Mouse (Mus musculus): ENCODE results near the gene Dnajc11. TPM values are rescaled to one million over a fixed set of nuclear protein-coding genes. Genes with fewer than 3 reads are reported as not detected.
A peak's percentile ranks its signal among the peaks of the same experiment; 100 is the strongest.

Dnajc11 gene
- total and polyA plus RNA-seq, 2 experiments from 2014 or later, result 75.9 to 88.5 TPM

DNA sequence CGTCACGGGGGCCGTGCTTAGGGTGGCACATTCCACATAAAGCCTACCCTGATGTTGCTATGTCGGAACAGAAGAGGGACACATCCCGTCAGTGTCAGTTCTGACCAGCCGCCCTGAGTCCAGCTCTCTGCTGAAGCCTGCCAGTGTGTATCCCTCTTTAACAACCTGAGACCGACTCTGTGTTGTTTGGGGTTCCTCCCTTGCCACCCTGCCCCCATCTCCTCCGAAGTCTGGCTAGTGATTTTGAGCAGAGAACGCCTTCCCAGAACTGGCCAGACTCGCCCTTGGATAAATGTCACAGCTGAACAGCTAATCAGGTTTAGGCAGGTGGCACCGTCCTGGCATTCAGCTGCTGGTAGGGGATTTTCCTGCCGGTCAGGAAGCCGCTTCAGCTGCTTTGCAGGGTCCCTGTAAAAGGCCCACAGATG is 77.2 kb downstream of the Dnajc11 start:
- Histone ChIP-seq H3K9ac (replicated peaks; ENCODE audit: low read length, poor library complexity, severe bottlenecking) (peak overlapping the region; percentile 64; the same call in 1 of the 2 replicates), H3K36me3 (ENCODE audit: insufficient read depth, low read length) (peaks cover 11% of the 10 kb centered on the region), H3K4me3 (ENCODE audit: low read depth, low read length) (peak overlapping the region; percentile 58), H3K27me3 (ENCODE audit: insufficient read depth, low read length) (peaks cover 21% of the 10 kb centered on the region), H3K27ac (ENCODE audit: low read depth, low read length) (no peak overlapping the region), H3K4me2 (ENCODE audit: low read depth, low read length, poor library complexity, severe bottlenecking) (peak overlapping the region; percentile 99), H3K4me1 (ENCODE audit: insufficient read depth, low read length) (peaks cover 11% of the 10 kb centered on the region; the same call in 1 of the 2 replicates), H3K9me3 (ENCODE audit: low read length) (no peaks in the 10 kb centered on the region)
- ATAC-seq (ENCODE audit: low FRiP score), result no peak
- TF ChIP-seq CTCF (IDR thresholded peaks at IDR 0.05), result no peak
- no peak for DNase-seq (ENCODE audit: low spot score)
- WGBS, result 8% methylated on average over 13 of the region's 13 CpGs

DNA sequence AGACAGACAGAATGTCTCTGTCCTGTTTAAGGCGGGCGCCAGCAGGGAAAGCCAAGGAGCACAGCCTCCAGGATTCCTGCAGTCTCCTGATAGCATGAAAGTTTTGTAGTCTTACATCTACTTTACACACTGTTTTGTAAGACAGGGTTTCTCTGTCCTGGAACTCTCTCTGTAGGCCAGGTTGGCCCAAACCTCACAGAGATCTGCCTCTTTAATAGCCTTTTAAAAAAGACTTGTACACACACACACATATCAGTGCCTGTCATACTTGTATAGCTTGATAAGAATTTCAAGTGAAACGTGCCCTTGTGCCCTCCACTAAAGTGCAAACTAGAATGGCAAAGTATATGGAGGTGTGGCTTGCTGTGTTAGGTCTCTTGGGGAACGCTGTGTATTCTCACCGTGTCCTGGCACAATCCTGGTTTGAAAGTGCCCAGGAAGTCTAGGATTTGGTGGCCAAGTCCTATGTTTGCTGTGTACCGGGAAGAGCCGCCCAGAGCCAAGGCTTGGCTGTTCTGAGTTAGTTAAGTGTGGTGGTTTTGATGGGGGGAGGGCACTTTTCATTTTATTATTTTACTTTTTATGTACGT is 77.8 kb downstream of the Dnajc11 start:
- TF ChIP-seq CTCF (IDR thresholded peaks at IDR 0.05), result no peak
- ATAC-seq (ENCODE audit: low FRiP score), result no peak
- WGBS, result 73% methylated on average over 8 of the region's 8 CpGs
- Histone ChIP-seq H3K27me3 (ENCODE audit: insufficient read depth, low read length) (peaks cover 19% of the 10 kb centered on the region), H3K9ac (replicated peaks; ENCODE audit: low read length, poor library complexity, severe bottlenecking) (no peak overlapping the region; the same call in 1 of the 2 replicates), H3K27ac (ENCODE audit: low read depth, low read length) (no peak overlapping the region), H3K36me3 (ENCODE audit: insufficient read depth, low read length) (peaks cover 16% of the 10 kb centered on the region), H3K4me3 (ENCODE audit: low read depth, low read length) (peak overlapping the region; percentile 58; the same call in 1 of the 2 replicates), H3K9me3 (ENCODE audit: low read length) (no peaks in the 10 kb centered on the region), H3K4me2 (ENCODE audit: low read depth, low read length, poor library complexity, severe bottlenecking) (peak overlapping the region; percentile 99), H3K4me1 (ENCODE audit: insufficient read depth, low read length) (peaks cover 11% of the 10 kb centered on the region; the same call in 1 of the 2 replicates)
- DNase-seq (ENCODE audit: low spot score), result no peak

DNA sequence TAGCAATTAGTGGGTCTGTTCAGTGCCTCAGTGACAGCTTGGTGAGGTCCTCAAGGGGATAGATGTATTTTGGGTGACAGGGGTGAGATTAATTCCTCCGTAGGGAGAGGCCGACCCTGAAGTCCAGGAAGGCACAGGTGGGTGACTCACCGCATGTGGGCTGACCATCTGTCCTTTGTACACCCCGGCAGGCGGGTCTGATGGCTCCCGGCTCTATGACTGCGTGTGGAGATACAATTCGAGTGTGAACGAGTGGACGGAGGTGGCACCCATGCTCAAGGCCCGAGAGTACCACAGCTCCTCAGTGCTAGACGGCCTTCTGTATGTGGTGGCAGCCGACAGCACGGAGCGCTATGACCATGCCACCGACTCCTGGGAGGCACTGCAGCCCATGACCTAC is 78.6 kb downstream of the Dnajc11 start:
- Histone ChIP-seq H3K36me3 (ENCODE audit: insufficient read depth, low read length) (peaks cover 17% of the 10 kb centered on the region), H3K9ac (replicated peaks; ENCODE audit: low read length, poor library complexity, severe bottlenecking) (no peak overlapping the region), H3K27ac (ENCODE audit: low read depth, low read length) (no peak overlapping the region), H3K9me3 (ENCODE audit: low read length) (no peaks in the 10 kb centered on the region), H3K27me3 (ENCODE audit: insufficient read depth, low read length) (peaks cover 11% of the 10 kb centered on the region), H3K4me2 (ENCODE audit: low read depth, low read length, poor library complexity, severe bottlenecking) (no peak overlapping the region), H3K4me1 (ENCODE audit: insufficient read depth, low read length) (peaks cover 11% of the 10 kb centered on the region; the same call in 1 of the 2 replicates), H3K4me3 (ENCODE audit: low read depth, low read length) (no peak overlapping the region)
- no peak for TF ChIP-seq CTCF (IDR thresholded peaks at IDR 0.05)
- ATAC-seq (ENCODE audit: low FRiP score), result no peak
- DNase-seq (ENCODE audit: low spot score), result no peak
- WGBS, result 92% methylated on average over 16 of the region's 16 CpGs

DNA sequence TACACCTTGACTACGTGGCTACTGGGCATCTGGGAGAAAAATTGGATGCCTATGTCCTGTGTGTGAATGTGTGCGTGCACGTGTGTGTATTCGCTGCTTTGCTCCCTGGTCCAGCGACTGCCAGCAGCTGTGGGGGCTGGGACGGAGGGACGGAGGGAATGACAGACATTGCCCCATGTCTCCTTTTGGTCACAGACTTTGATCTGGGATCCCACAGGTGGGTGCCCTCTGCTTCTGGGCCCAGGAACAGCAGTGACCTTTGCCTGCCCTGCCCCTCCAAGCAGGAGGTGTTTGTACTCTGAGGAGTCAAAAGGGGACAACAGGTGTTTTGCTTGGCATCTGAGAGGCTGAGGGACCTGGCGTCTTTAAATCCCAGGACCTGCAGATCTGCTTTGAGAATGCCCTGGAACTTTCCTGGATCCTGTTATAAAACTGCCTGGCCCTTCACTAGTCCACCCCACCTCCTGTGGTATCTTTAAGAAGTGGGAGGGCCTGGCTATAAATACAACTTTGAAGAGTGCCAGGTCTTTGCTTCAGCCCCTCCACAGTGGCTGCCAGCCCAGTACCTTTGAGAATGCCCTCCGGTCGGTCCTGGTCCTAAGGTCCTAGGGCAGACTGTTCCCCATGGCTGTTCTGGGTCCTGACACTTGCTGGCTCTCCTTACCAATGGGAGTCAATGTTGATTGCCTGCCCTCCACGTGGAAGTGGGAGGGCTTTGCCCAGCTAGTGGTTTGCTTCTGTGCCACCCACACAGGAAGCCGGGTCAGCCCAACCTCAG is 79.7 kb downstream of the Dnajc11 start:
- 89% methylated on average over 12 of the region's 12 CpGs for WGBS
- H3K4me3 ChIP-seq (ENCODE audit: low read depth, low read length), result no peak overlapping the region
- H3K4me1 ChIP-seq (ENCODE audit: insufficient read depth, low read length), result peaks cover 6% of the 10 kb centered on the region; the same call in 1 of the 2 replicates
- H3K4me2 ChIP-seq (ENCODE audit: low read depth, low read length, poor library complexity, severe bottlenecking), result no peak overlapping the region
- no peak overlapping the region for H3K27ac ChIP-seq (ENCODE audit: low read depth, low read length)
- peaks cover 23% of the 10 kb centered on the region for H3K36me3 ChIP-seq (ENCODE audit: insufficient read depth, low read length)
- no peak for DNase-seq (ENCODE audit: low spot score)
- H3K9ac ChIP-seq (replicated peaks; ENCODE audit: low read length, poor library complexity, severe bottlenecking), result no peak overlapping the region
- peaks cover 4% of the 10 kb centered on the region; the same call in 1 of the 2 replicates for H3K27me3 ChIP-seq (ENCODE audit: insufficient read depth, low read length)
- no peaks in the 10 kb centered on the region for H3K9me3 ChIP-seq (ENCODE audit: low read length)
- TF ChIP-seq CTCF (IDR thresholded peaks at IDR 0.05), result no peak
- no peak for ATAC-seq (ENCODE audit: low FRiP score)

DNA sequence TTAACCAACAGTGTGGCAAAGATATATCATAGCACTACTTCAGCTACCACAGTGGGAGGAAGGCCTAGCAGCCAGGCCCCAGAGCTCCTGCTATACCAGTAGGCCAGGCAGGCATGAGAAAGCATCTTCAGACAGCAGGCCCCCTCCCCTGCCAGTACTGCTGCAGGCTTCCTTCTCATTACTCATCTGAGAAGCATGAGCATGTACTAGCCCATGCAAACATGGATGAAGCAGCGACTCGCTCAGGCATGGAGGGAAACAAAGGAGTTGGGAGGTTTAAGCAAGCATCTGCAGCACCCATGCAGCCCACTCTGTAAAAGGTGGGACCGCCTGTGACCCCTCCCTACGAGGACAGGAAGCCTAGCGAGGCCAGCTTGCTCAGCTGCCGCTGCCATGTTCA is 85.6 kb downstream of the Dnajc11 start:
- no peaks in the 10 kb centered on the region for H3K4me1 ChIP-seq (ENCODE audit: insufficient read depth, low read length)
- DNase-seq (ENCODE audit: low spot score) (no peak), ATAC-seq (ENCODE audit: low FRiP score) (no peak)
- no peak overlapping the region for H3K9ac ChIP-seq (replicated peaks; ENCODE audit: low read length, poor library complexity, severe bottlenecking)
- no peak overlapping the region for H3K4me3 ChIP-seq (ENCODE audit: low read depth, low read length)
- 89% methylated on average over 6 of the region's 6 CpGs for WGBS
- H3K36me3 ChIP-seq (ENCODE audit: insufficient read depth, low read length), result peaks cover 71% of the 10 kb centered on the region
- H3K27ac ChIP-seq (ENCODE audit: low read depth, low read length), result no peak overlapping the region
- H3K4me2 ChIP-seq (ENCODE audit: low read depth, low read length, poor library complexity, severe bottlenecking), result no peak overlapping the region
- H3K9me3 ChIP-seq (ENCODE audit: low read length), result no peaks in the 10 kb centered on the region
- no peaks in the 10 kb centered on the region for H3K27me3 ChIP-seq (ENCODE audit: insufficient read depth, low read length)
- TF ChIP-seq CTCF (IDR thresholded peaks at IDR 0.05), result no peak

GRCm38 (mm10) chr4:152020024-152020423 is 86.5 kb downstream of the Dnajc11 start:
- 93% methylated on average over 21 of the region's 21 CpGs for WGBS
- H3K9ac ChIP-seq (replicated peaks; ENCODE audit: low read length, poor library complexity, severe bottlenecking), result no peak overlapping the region
- ATAC-seq (ENCODE audit: low FRiP score) (no peak), DNase-seq (ENCODE audit: low spot score) (no peak)
- H3K4me2 ChIP-seq (ENCODE audit: low read depth, low read length, poor library complexity, severe bottlenecking), result no peak overlapping the region
- no peak for TF ChIP-seq CTCF (IDR thresholded peaks at IDR 0.05)
- no peaks in the 10 kb centered on the region for H3K4me1 ChIP-seq (ENCODE audit: insufficient read depth, low read length)
- H3K9me3 ChIP-seq (ENCODE audit: low read length), result no peaks in the 10 kb centered on the region
- H3K4me3 ChIP-seq (ENCODE audit: low read depth, low read length), result no peak overlapping the region
- H3K27ac ChIP-seq (ENCODE audit: low read depth, low read length), result no peak overlapping the region
- no peaks in the 10 kb centered on the region for H3K27me3 ChIP-seq (ENCODE audit: insufficient read depth, low read length)
- peaks cover 71% of the 10 kb centered on the region for H3K36me3 ChIP-seq (ENCODE audit: insufficient read depth, low read length)
